Mouse (Mus musculus) forelimb bud, embryonic 11.5 days (tissue): Measurements from ENCODE around the gene A730049H05Rik.

Experiments used
- DNase-seq: peaks from one replicate; pipeline ENCODE4 v3.0.0-alpha.2; 2012; ENCODE audit warnings: low read depth, low spot score

The A730049H05Rik gene

GRCm38 (mm10) chr6:92816311-92816751, at the start of gene A730049H05Rik:
TSS of gene A730049H05Rik (plus strand) at chr6:92816478.
- no peak for DNase-seq

DNA sequence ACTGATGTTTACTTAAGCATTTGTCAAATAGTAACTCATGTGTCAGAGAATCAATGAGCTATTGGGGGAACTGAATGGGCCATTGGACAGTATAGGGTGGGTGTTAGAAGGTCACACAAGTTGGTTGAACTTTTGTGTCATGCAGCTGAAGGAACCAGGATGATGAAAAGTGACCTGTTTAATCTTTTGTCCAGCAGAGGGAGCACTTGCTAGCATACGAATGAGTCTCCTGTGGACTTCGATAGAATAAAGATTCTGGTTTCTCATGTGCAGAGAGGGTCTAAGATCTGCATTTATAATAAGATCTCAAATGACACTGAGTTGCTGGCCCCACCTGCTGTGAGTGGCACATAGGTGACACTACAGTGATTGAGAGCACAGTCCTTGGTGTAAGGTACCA, 39.9 kb upstream of the A730049H05Rik start:
- peak; percentile 75 for DNase-seq

DNA sequence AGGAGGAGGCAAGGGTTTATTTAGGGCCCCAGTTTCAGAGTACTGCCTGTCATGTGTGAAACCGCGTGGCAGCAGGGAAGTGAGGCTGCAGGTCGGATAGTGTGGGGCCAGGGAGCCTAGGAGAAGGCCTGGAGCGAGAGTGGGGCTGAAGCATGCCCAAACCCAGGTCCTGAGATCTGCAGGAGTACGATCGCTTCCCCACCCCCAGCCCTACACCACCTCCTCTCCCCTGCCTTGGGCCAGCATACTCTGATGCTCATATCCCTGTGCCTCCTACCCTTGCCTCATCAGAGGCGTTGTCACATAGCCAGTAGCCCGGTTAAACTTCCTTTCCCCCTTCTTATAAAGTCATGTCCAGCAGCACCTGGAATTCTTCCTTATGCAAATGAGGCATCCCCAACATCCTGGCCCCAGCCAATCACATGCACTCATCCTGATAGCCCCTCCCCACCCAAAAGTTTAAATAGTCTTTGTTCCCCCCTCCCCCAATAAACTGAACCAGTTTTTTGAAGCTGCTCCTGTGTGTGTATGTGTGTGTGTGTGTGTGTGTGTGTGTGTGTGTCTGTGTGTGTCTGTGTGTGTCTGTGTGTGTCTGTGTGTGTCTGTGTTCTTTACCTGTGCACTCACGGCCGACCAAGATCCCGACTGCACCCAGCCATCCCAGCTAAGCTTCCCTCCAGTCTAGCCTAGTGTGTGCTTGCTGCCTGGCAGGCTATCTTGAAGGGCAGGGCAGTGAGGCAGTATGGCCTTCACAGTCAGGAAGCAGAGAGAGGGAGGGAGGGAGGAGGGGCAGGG, 36.9 kb upstream of the A730049H05Rik start:
- DNase-seq = no peak

DNA sequence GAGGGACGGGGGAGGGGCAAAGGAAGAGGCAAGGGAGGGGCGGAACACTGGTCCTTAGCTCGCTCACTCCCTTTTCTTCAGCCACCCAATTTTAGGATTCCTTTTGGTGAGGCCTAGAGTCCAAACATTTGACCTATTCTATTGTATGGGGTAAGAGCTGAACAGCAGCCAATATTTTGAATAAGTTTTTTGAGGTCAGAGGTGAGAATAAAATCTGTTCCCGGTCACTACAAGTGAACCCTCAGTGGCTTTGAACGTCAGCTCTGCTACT, 36.4 kb upstream of the A730049H05Rik start:
- no peak for DNase-seq

DNA sequence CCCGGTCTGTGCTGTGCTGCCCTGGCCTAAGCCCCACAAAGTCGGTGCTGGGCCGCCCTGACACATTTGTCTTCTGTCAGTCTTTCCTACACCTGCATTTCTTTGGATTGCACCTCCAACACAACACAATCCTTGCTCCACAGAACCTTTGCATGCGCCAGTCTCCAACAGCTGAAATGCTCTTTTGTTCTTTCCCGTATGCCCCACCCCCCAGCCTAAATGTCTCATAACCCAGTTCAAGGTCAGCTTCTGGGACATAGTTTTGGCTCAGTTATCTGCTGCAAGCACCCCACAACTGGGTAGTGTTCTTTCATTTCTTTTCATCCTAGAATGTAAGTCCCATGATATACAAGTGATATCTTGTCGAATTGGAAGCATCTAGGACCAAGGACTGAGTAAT, 34.8 kb upstream of the A730049H05Rik start:
- DNase-seq = no peak

DNA sequence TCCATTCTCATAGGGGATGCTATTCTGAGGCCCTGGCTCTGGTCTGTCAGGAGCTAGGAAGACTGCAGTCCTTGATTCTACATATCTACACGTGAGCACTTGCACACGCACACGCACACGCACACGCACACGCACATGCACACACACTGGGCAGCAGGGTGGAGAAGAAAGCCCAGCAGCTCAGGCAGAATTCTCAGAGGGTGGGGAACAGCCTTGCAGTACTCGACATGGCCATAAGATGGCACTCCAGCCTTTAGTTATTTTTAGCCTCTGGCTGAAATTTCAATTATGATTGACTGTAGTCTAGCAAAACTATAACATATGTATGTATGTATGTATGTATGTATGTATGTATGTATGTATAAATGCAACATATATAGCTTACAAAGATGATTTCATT, 31.5 kb upstream of the A730049H05Rik start:
- DNase-seq = peak; percentile 57

DNA sequence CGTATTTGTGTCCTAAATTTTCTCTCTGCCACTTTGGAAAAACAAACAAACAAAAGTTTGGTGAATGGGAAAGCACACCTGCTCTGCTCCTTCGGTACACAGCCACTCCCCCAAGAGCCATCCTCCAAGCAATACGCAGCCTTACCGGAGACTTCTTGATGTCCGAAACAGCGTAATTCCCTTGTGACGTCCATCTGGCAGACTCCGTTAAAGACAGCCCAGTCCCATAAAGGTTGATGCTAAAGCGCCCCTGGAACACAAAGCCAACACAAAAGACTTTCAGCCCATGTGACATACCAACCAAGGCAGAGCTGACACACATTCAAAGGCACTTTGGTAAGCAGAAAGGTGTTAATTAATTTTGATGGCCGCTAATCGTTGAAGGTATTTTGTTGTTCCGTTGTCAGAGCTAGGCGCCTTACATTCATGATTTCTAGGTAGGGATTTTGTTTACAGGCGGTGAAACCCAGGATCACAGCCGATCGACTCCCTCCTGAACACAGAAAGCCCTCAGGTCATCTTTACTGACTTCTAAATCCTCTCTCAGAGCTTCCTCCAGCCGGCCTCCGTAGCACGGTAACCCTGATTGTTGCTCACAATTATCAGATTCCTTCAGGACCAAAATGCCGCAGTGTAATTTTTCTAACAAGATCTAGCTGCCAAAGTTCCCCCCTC, 29.4 kb upstream of the A730049H05Rik start:
- DNase-seq = peak; percentile 32

DNA sequence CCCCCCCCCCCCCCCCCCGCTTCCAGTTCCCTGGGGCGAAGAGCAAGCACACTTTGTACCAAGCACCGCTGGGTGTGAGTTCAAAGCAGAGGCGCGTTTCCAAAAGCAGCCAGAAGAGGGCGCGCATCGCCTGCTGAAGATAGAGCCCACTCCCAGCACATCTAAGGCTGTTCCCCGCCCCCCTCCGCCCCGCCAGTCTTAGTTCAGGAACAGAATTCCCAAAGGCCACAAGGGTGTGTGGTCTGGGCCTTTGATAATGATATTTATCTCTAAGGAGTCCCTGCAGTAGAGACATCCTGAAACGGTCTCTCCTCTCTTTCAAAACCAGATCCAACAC, 28.9 kb upstream of the A730049H05Rik start:
- peak; percentile 90 for DNase-seq

DNA sequence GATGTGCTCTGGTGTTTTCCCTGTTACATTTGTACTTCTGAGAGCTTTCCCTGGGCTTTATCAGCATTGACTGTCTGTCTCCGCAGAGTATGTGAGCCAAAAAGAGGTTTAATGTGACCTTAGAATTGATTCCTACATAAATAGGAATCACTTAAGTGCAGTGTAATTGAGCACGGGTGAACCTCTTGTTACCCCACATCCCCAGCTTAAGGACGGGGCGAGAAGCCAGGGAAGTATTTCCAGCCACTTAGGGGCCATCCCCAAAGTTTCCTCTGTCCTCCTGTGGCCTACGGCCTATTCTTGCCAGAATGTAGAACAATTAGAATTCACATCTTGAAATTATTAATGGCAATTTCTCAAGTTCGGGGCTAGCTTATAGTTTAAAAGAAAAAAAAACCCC, 22.5 kb upstream of the A730049H05Rik start:
- no peak for DNase-seq

DNA sequence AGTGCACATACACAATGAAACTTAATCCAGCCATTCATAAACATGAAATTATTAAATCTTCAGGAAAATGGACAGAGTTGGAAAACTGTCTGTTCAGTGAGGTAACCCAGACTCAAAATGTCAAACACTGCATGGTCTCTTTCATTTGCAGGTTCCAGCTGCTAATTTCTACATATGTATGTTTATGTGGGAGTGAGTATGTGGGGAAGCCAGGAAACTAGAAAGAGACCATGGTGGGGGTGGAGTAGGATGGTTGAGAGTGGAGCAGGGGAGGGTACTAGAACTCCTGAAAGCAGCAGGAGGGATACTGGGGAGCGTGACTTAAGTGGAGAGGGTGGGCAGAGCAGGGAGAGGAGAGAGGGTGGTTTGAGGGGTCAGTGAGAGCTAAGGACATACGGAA, 14.8 kb upstream of the A730049H05Rik start:
- no peak for DNase-seq

- no peak for DNase-seq
Measured at GRCm38 (mm10) chr6:92802421-92802820, 13.9 kb upstream of the A730049H05Rik start.

DNA sequence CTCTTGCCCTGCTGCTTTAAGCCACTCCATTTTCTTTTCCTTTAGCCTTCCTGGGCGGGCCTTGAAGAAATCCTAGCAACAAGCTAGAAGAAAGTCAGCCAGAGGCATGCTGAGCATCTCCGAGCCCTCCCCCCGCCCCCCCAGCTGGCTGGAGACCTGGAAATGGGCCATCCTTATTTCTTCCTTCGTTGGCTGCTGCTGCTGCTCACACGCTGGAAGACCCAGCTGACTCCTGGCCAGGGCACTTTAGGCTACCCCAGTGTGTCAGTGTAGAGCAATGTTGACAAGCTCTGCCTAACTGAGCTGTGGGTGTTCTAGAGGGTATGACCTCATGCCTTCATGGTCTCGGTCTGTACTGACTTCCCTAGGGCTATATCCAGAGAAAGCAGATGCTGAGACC, 13.1 kb upstream of the A730049H05Rik start:
- no peak for DNase-seq

DNA sequence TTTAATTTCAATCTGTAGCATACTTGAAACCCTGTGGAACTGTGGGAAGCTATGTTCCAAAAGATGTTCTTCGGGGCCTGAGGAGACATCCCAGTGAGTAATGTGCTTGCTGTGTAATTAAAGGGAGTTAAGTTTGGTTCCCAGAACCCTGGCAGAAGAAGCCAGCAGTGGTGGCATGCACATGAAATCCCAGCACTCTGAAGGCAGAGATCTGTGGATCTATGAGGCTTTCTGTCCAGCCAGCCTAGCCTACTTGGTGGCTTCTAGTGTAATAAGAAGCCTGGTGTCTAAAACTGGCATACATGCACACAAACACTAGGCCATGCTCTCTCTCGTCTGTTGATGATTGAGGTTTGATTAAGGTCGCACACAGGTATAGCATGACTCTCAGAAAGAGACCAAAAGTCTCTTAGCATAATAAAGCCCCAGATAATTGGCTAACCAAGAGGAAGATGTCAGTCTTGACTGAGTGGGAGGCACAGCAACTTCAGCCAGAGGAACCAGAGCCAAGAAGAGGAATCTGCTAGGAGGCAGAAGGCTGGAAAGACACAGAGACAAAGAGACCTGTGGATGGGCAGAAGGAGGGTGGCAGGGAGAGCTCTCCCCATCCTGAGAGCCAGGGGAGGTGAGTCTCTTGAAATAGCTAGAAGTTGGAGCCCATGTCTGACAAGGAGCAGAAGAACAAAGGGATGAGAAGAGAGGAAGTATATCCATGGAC, 11.9 kb upstream of the A730049H05Rik start:
- DNase-seq = no peak

- DNase-seq = no peak
Measured at GRCm38 (mm10) chr6:92809818-92810217, 6.5 kb upstream of the A730049H05Rik start.

DNA sequence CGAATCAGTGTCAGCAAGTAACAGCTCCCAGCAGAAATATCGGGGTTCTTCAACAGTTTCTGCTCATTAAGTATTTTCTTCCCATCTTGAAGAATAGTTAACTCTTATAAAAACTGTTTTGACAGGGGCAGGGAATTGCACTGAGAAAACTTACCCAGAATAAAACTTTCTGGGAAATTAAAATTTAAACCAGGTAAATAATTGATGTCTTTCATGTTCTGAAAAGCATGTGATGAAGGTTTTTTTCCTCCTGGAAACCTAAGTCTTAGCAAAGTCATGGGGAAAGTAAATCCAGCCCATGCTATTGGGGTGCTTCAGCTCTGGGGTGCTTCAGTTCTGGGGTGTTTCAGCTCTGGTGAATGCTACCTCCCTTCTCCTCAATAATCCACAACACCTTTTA, 5.7 kb upstream of the A730049H05Rik start:
- no peak for DNase-seq

- no peak for DNase-seq
Measured at GRCm38 (mm10) chr6:92811566-92811965, 4.7 kb upstream of the A730049H05Rik start.

GRCm38 (mm10) chr6:92812702-92813370, 3.4 kb upstream of the A730049H05Rik start:
- no peak for DNase-seq

GRCm38 (mm10) chr6:92817661-92818060, 1.4 kb downstream of the A730049H05Rik start:
- DNase-seq = no peak

DNA sequence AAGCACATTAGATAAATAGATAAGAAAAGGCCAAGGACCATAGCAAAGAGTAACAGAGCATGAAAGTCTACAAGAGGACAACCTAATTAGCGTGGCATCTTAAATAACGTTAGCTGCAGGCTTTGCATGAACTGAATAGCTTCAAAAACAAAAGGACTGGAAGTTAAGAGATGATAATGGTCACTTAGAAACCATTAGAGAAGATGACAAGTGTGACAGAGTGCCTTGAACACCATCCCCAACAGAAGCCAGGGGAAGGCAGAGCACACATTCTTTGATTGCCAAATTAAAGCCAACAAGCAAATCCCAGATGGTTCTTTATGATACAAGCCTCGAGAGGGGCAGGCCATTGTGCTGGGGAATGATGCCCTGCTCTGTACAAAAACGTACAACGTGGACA, 5.3 kb downstream of the A730049H05Rik start:
- no peak for DNase-seq

DNA sequence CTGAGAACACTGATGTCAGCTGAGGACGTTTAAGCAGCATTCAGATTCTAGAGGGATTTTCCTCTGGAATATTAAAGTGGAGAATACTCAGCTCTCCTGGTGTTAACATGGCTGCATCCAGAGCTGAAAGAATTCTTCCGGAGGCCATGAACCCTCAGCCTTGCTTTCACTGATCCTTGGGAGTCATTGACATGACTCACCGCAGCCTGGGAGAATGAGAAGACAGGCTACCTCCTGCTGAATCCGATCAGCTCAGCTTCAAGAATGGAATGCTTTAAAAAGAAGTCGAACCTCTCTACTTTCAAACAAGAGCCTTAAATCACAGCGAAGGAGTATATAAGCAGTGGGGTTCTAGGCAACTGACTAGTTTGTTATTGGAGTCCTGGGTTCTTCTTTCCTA, 5.7 kb downstream of the A730049H05Rik start:
- no peak for DNase-seq

GRCm38 (mm10) chr6:92823991-92824390, 7.7 kb downstream of the A730049H05Rik start:
- no peak for DNase-seq

- no peak for DNase-seq
Measured at GRCm38 (mm10) chr6:92826561-92826960, 10.3 kb downstream of the A730049H05Rik start.
